Mouse (Mus musculus) liver, adult (tissue): ENCODE results near the gene Adm2.

Source experiments
- GATA4 ChIP-seq: IDR thresholded peaks from 2 replicates; pipeline ENCODE4 v1.6.1; 2014; ENCODE audit warnings: mild to moderate bottlenecking, low read length; ENCODE audit not compliant: insufficient replicate concordance

Gene Adm2

DNA sequence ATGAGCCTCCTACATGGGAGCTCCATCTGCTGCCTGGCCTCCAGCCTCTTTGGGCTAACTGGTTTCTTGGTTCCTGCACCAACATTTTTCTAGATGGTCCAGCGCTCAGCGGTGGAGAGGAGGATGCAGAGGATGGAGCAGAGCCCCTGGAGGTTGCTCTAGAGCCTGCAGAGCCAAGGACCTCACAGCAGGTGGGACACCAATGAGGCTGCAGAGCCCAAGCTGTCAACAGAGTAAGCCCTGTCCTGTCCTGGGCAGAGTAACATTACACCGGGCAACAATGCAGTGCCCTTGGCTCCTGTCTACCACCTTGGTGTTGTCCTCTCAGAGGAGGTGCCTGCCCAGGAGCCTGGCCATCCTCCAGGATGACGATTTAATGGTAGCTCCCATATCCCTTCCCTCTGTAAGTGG, 42.6 kb downstream of the Adm2 start:
- TF ChIP-seq GATA4 = no peak

DNA sequence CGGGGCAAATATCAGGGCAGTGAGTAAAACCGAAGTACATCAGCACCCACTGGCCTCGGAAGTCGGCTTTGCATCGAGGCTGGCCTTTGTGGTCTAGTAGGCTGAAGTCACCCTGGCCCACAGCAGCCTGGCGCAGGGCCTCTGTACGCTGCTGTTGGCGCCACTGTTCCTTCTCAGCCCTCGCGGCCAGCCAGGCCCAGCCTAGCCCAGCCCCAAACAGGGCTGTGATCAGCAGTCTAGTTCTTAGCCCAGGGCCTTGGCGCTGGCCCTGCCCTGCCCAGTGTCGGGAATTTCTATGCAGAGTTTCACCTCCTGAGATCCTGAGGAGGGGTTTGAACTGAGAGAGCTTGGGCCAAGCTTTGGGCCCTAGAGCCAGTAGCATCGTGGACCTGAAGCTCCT, 49.5 kb downstream of the Adm2 start:
- TF ChIP-seq GATA4 = no peak

DNA sequence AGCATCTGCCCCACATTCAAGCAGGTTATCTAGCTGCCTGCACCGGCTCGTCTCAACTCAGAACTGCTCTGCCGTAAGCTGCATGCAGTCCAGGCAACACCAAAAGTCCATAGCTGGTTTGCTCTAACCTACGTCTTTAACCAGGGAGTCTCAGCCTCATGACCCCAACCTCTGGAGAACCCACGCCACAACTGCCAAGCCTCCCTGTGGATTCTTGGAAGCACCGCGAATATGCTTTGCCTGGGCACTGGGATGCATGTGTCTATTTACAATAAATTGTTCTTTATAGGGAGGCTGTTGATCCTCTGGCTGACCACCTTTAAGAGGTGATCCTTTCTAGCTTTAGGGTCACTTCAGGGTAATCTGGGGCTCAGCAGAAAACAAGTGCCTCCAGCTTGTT, 50.0 kb downstream of the Adm2 start:
- TF ChIP-seq GATA4 = no peak

DNA sequence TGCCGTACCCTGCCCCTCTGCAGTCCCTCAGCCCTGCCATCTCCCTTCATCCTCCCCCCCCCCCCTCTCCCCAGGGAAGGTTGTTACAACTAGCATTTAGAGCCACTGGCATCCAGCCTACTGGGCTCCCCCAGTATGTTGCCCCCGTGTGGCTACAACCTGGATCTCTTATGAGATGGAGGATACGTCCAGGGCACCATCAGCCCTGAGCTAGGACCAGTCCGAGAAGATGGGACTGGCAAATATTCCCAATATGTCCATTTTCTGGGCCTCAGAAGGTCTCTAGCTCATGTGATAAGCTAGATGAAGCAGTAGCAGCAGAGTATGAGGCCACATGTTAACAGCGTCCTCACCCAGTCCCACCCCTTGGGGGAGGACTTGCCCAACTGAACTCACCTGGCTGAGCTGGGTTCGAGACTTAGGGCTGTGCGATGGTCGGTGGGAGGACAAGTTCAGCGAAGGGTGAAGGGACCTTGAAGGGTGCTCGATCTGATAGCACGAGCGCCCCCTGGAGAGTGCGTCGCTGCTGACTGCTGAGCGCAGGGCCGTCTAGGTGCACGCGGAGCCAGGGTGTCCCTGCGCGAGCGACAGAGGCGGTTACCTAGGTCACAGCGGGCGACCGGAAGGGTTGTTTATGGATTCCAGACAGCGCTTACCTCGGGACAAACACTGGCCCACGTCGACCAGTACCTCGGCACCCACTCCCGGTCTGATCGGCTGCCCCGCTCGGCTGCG, 50.7 kb downstream of the Adm2 start:
- TF ChIP-seq GATA4 = no peak

DNA sequence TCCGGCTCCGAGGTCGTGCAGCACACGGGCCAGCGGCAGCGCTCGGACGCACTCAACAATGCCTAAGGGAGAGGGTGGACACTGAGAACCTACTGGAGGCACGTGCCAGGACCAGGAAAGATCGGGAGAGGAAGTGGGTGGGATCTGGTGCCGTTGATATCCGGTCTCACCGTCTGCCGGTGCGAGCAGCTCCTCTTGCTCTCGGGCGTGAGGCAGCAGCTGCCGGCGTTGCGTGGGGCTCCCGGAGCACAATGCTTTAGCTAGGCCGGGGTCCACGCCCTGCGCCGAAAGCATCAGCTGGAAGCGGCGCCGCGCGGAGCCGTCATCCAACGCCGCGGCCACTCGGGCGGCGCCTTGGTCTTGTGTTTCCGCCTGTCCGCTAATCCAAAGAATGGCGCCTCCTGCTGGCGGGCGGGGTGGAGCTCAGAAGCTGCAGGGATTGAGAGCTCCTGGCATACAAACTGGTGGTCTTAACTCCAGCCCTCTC, 51.3 kb downstream of the Adm2 start, which contains the start of gene Sco2:
Gene Sco2, minus strand, starts transcription at position 85 of the 487 bp plus-strand sequence.
- TF ChIP-seq GATA4 = peak; percentile 64; the same call in 1 of the 2 replicates
